Mouse (Mus musculus) olfactory bulb, adult 2 months (tissue): ENCODE results near the gene Ikzf1.

Experiments
- CTCF ChIP-seq: fragments of 200-500 bp; IDR thresholded peaks from 2 replicates; pipeline ENCODE4 v1.5.1; 2012; ENCODE audit warnings: low read depth, mild to moderate bottlenecking, low read length, moderate library complexity; ENCODE audit not compliant: insufficient read depth
- POLR2A ChIP-seq: fragments of 200-500 bp; IDR thresholded peaks from 2 replicates; pipeline ENCODE4 v1.6.1; 2012; ENCODE audit warnings: mild to moderate bottlenecking, low read depth, low read length, moderate library complexity; ENCODE audit not compliant: insufficient read depth

GRCm38 (mm10) chr11:11788521-11788974 lies 103.7 kb downstream of the Ikzf1 start:
- TF ChIP-seq POLR2A (no peak), CTCF (peak; percentile 75)
